Mouse (Mus musculus) ES-Bruce4 (cell line): Measurements from ENCODE around the gene Ctla4. TPM values are rescaled to one million over a fixed set of nuclear protein-coding genes. Genes with fewer than 3 reads are reported as not detected.
A peak's percentile ranks its signal among the peaks of the same experiment; 100 is the strongest.

Experiments used
- H3K27ac ChIP-seq: 2 replicates; pipeline ENCODE4 v1.5.1; 2012; ENCODE audit warnings: low read length, inconsistent platforms; ENCODE audit not compliant: insufficient read depth
- H3K27me3 ChIP-seq: 2 replicates; pipeline ENCODE4 v1.6.1; 2012; ENCODE audit warnings: mild to moderate bottlenecking, low read length, inconsistent platforms; ENCODE audit not compliant: control insufficient read depth, poor library complexity, insufficient read depth, severe bottlenecking
- H3K36me3 ChIP-seq: 2 replicates; pipeline ENCODE4 v1.6.1; 2012; ENCODE audit warnings: inconsistent platforms, mild to moderate bottlenecking, low read length, moderate library complexity; ENCODE audit not compliant: control insufficient read depth, poor library complexity, insufficient read depth, severe bottlenecking
- H3K4me1 ChIP-seq: one replicate; pipeline ENCODE4 v1.8.1; 2011; ENCODE audit warnings: low read length; ENCODE audit not compliant: control insufficient read depth, insufficient read depth
- H3K4me3 ChIP-seq: 2 replicates; pipeline ENCODE4 v1.5.1; 2011; ENCODE audit warnings: low read depth, mild to moderate bottlenecking, low read length
- H3K9ac ChIP-seq: 2 replicates; pipeline ENCODE4 v1.6.1; 2012; ENCODE audit warnings: low read depth, mild to moderate bottlenecking, inconsistent platforms; ENCODE audit not compliant: poor library complexity, severe bottlenecking
- H3K9me3 ChIP-seq: replicated peaks from 2 replicates; pipeline ENCODE4 v1.6.1; 2012; ENCODE audit warnings: mild to moderate bottlenecking, low read length, inconsistent platforms; ENCODE audit not compliant: control insufficient read depth, poor library complexity, insufficient read depth, severe bottlenecking
- CTCF ChIP-seq: IDR thresholded peaks from one replicate; pipeline ENCODE4 v1.8.1; 2011; ENCODE audit warnings: low read depth, low read length
- EP300 ChIP-seq: IDR thresholded peaks from 2 replicates; pipeline ENCODE4 v1.6.1; 2011; ENCODE audit warnings: low read depth, low read length; ENCODE audit not compliant: insufficient read depth
- POLR2A ChIP-seq: IDR thresholded peaks from one replicate; pipeline ENCODE4 v1.8.1; 2011; ENCODE audit warnings: low read length; ENCODE audit not compliant: insufficient read depth
- polyA plus RNA-seq: library from polyadenylated mRNA; stranded (reverse); fragments of >200 nt; gene quantifications from 2 replicates; pipeline ENCODE4 v1.2.4, GENCODE M21; 2011; ENCODE audit warnings: low read depth; ENCODE audit not compliant: missing spikeins, insufficient read depth, insufficient read length

The Ctla4 gene
- polyA plus RNA-seq, 1 experiment = not detected

- no peak for TF ChIP-seq POLR2A
- TF ChIP-seq CTCF = no peak
- no peak for TF ChIP-seq EP300
- Histone ChIP-seq H3K9ac (no peak overlapping the region), H3K4me1 (no peaks in the 10 kb centered on the region), H3K9me3 (no peaks in the 10 kb centered on the region), H3K4me3 (no peak overlapping the region), H3K27me3 (no peaks in the 10 kb centered on the region), H3K27ac (no peak overlapping the region), H3K36me3 (no peaks in the 10 kb centered on the region)
Observed at GRCm38 (mm10) chr1:60862510-60862909, 24.3 kb upstream of the Ctla4 start.

DNA sequence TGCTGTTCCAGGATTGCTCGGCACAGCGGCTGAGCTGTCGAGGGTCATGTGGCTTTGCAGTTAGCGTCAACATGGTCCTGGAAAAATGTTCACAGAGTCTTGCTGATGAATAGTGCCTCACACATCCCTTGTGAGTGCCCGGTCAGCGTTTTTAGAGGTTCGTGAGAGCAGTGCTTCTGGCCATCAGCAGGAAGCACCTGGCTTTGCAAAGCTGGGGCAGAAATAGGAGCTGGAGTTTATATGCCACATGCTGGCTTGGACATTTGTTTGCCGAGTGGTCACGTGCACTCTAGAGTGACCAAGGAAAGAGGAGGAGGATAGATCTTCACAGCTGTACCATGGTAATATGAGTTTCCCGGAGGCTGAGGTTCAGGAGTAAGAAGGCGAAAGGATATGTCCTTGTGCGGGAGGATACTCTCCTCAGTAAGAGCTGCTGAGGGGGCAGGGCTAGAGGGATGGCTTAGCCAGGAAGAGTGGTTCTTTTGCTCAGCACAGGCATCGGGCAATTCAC, 23.8 kb upstream of the Ctla4 start:
- H3K9me3 ChIP-seq = no peaks in the 10 kb centered on the region
- no peaks in the 10 kb centered on the region for H3K36me3 ChIP-seq
- H3K4me3 ChIP-seq = no peak overlapping the region
- H3K4me1 ChIP-seq = no peaks in the 10 kb centered on the region
- no peak overlapping the region for H3K9ac ChIP-seq
- TF ChIP-seq CTCF (no peak), EP300 (no peak), POLR2A (no peak)
- no peaks in the 10 kb centered on the region for H3K27me3 ChIP-seq
- no peak overlapping the region for H3K27ac ChIP-seq

DNA sequence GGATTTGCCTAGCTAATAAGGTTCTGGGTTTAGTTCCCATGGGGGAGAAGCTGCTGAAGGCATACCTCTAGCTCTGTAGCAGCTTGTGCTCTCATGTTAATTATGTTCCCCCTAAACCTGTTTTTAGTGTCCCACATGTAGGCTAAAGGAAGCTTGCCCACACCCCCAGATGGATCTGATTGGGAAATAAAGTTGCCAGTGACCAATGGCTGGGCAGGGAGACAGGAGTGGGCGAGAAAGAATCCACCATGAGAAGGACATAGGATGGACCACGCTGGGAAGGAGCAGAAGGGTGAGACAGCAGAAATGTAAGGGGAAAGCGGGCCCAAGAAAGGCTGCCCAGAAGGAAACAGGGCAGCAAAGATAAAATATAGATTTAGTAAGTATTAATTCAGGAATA, 23.1 kb upstream of the Ctla4 start:
- no peaks in the 10 kb centered on the region for H3K27me3 ChIP-seq
- H3K9me3 ChIP-seq = no peaks in the 10 kb centered on the region
- no peaks in the 10 kb centered on the region for H3K4me1 ChIP-seq
- no peaks in the 10 kb centered on the region for H3K36me3 ChIP-seq
- no peak overlapping the region for H3K9ac ChIP-seq
- no peak overlapping the region for H3K27ac ChIP-seq
- TF ChIP-seq EP300 (no peak), CTCF (no peak), POLR2A (no peak)
- no peak overlapping the region for H3K4me3 ChIP-seq

GRCm38 (mm10) chr1:60865167-60865566, 21.6 kb upstream of the Ctla4 start:
- H3K27ac ChIP-seq = no peak overlapping the region
- no peak overlapping the region for H3K4me3 ChIP-seq
- no peaks in the 10 kb centered on the region for H3K9me3 ChIP-seq
- TF ChIP-seq EP300 (no peak), POLR2A (no peak), CTCF (no peak)
- no peak overlapping the region for H3K9ac ChIP-seq
- H3K27me3 ChIP-seq = no peaks in the 10 kb centered on the region
- H3K4me1 ChIP-seq = no peaks in the 10 kb centered on the region
- H3K36me3 ChIP-seq = no peaks in the 10 kb centered on the region

GRCm38 (mm10) chr1:60866043-60866442, 20.8 kb upstream of the Ctla4 start:
- Histone ChIP-seq H3K9me3 (no peaks in the 10 kb centered on the region), H3K27me3 (no peaks in the 10 kb centered on the region), H3K27ac (no peak overlapping the region), H3K4me1 (no peaks in the 10 kb centered on the region), H3K36me3 (no peaks in the 10 kb centered on the region), H3K4me3 (no peak overlapping the region), H3K9ac (no peak overlapping the region)
- TF ChIP-seq POLR2A (no peak), CTCF (no peak), EP300 (no peak)

DNA sequence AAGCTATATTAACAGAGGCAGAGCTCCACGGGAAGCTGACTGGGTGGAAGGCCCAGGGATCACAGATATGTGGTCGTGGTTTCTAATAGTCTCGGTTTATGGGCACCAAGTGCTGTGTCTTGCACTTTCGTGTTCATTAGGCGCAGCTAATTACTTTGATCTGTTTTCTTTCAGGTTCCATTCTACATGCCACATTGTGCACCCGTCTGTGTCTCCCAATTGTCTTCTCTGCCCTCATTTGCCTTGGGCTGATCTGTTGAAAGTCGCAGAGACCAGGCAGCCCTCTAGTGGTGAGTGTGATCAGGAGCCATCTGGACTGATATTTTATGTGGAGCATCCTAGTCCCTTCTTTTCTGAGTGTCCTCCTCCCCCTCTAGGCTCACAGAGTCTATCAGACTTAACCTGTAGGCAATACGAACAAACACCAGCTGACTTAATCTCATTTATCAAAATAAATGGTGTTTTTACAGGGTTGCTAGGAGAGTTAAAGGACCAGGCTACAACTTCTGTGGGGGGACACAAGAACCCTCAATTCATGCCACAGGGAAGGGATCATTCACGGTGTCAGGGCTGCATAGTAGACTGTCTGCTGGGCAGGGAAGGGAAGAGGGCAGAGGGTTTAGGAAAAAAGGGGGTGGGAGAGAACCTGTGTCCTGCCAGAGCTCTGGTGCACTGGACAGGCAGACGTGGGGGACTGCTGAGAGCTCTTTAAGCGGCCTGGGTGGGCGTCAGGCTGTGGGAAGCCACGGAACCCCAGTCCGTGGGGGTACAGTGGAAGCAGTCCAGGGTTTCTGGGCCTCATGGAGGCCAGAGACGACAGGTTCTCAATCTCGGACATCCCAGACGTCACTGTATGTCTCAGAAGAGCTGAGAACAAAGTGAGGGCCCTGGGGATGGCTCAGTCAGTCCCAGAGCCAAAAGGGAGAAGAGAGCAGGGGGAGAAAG, 18.2 kb upstream of the Ctla4 start:
- H3K9me3 ChIP-seq = no peaks in the 10 kb centered on the region
- H3K4me1 ChIP-seq = no peaks in the 10 kb centered on the region
- no peak overlapping the region for H3K27ac ChIP-seq
- no peak overlapping the region for H3K9ac ChIP-seq
- no peaks in the 10 kb centered on the region for H3K27me3 ChIP-seq
- no peak overlapping the region for H3K4me3 ChIP-seq
- no peaks in the 10 kb centered on the region for H3K36me3 ChIP-seq
- TF ChIP-seq POLR2A = no peak
- TF ChIP-seq EP300 = no peak
- TF ChIP-seq CTCF = peak; percentile 74
